In the genomic region with DNA sequence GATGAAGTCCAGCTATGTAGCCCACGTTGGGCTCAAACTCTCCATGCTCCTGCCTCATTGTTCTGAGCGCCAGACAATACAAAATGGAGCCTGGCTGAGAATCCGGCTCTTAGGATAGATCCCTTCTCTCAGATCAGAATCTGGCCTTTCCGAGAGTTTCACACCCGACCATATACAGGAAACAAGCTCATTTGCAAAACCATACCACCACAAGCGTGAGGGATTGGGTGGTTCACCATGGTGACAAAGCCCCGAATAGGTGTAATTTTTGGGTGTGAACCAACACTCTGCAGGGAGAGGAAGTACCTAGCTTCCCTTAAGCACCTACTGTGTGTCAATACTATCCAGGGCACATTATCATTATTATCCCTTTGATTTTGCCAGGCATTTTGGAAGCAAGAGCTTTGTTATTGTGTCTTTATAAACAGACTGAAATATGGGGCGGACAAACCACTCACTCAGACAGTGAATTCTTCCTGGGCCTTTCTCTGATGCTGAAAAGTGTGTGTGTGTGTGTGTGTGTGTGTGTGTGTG, we compare ENCODE assay signal across 20 mouse cellular contexts. TPM values are rescaled to one million over a fixed set of nuclear protein-coding genes. Genes with fewer than 3 reads are reported as not detected.
A peak's percentile ranks its signal among the peaks of the same experiment; 100 is the strongest.
DNase-seq lines count a peak whose midpoint lies in the region; ATAC-seq and TF ChIP-seq lines count a peak whose summit lies in the region.
"Had no signal": no experiment of that assay in that cellular context is flagged by ENCODE, and none has a peak within 500 bp of the region (broad histone marks: within the 10 kb centered on the region; RNA-seq: fewer than 3 reads in every experiment).

No protein-coding gene starts in this region.

- no peak for TF ChIP-seq POLR2A in kidney, adult 2 months (IDR thresholded peaks at IDR 0.05; ENCODE audit: low read depth, low read length)
- no peak for TF ChIP-seq POLR2A in thymus, adult 2 months (IDR thresholded peaks at IDR 0.05; ENCODE audit: control insufficient read depth, extremely low read depth, insufficient read depth, low read length, poor library complexity)

- TF ChIP-seq CTCF in kidney, adult 2 months (conservative IDR thresholded peaks at IDR 0.05; ENCODE audit: insufficient read depth, insufficient read length, low read depth, low read length), result no peak
- no peak for TF ChIP-seq CTCF in thymus, adult 2 months (IDR thresholded peaks at IDR 0.05; ENCODE audit: borderline replicate concordance, control insufficient read depth, extremely low read depth, insufficient read depth, low read length, poor library complexity)

- 85% methylated on average over 8 of the region's 8 CpGs for WGBS in kidney, adult 2 months
- WGBS in thymus, adult 2 months, result 47% methylated on average over 8 of the region's 8 CpGs

- H3K27ac ChIP-seq in kidney, adult 2 months (ENCODE audit: insufficient read depth, low read depth, low read length), result peak overlapping the region; percentile 79
- H3K27ac ChIP-seq in thymus, adult 2 months (ENCODE audit: control insufficient read depth, insufficient read depth, low read length), result peak overlapping the region; percentile 91
- H3K27ac ChIP-seq: forebrain, embryonic 15.5 days; hindbrain, postnatal 0 days; stomach, embryonic 15.5 days had no signal

- no peaks in the 10 kb centered on the region for H3K36me3 ChIP-seq in kidney, adult 2 months (ENCODE audit: control insufficient read depth, insufficient read depth, low read length)
- H3K36me3 ChIP-seq in thymus, adult 2 months (ENCODE audit: control insufficient read depth, insufficient read depth, low read length), result peaks cover 4% of the 10 kb centered on the region
- H3K36me3 ChIP-seq: forebrain, embryonic 15.5 days; heart, embryonic 10.5 days; stomach, embryonic 15.5 days had no signal

- peak; percentile 1 for ATAC-seq in inflammation-experienced regulatory T-cells, adult 6 months
- ATAC-seq in monocyte, adult 5-6 weeks (replicated peaks; ENCODE audit: insufficient number of reproducible peaks, low FRiP score, low TSS enrichment, poor library complexity, severe bottlenecking), result no peak
- ATAC-seq: forebrain, embryonic 15.5 days; hindbrain, postnatal 0 days had no signal

- H3K4me3 ChIP-seq in kidney, adult 2 months (ENCODE audit: insufficient read depth, low read depth, low read length), result no peak overlapping the region
- H3K4me3 ChIP-seq in thymus, adult 2 months (ENCODE audit: control insufficient read depth, insufficient read depth, low read length), result peak overlapping the region; percentile 60
- H3K4me3 ChIP-seq: erythroblast, embryonic 14.5 days; forebrain, embryonic 15.5 days; heart, embryonic 10.5 days; stomach, embryonic 15.5 days had no signal

- H3K4me1 ChIP-seq in kidney, adult 2 months (ENCODE audit: control insufficient read depth, insufficient read depth, low read length), result no peaks in the 10 kb centered on the region
- peaks cover 60% of the 10 kb centered on the region for H3K4me1 ChIP-seq in thymus, adult 2 months (replicated peaks; ENCODE audit: control insufficient read depth, insufficient read depth, low read length)
- H3K4me1 ChIP-seq: forebrain, embryonic 15.5 days; stomach, embryonic 15.5 days had no signal

- DNase-seq in kidney, adult 2 months, result no peak
- DNase-seq in kidney, adult 11 months, result no peak
- no peak for DNase-seq in thymus, adult 2 months
- no peak for DNase-seq in thymus, postnatal 10 days (ENCODE audit: low spot score in 2 of 2)
- DNase-seq in layer of hippocampus, adult 18-20 months (ENCODE audit: low spot score in 2 of 2), result no peak
- no peak for DNase-seq in heart, postnatal 4 days
- DNase-seq: adrenal gland, postnatal 14 days; cerebellum, adult 11-12 months; layer of hippocampus, adult 9-11 months; midbrain, embryonic 14.5 days; right cerebral cortex, adult 18-20 months had no signal

- no peaks in the 10 kb centered on the region for H3K27me3 ChIP-seq in kidney, adult 2 months (replicated peaks; ENCODE audit: control insufficient read depth, insufficient read depth, low read length)
- H3K27me3 ChIP-seq in thymus, adult 2 months (ENCODE audit: control insufficient read depth, insufficient read depth, low read length), result no peaks in the 10 kb centered on the region
- H3K27me3 ChIP-seq: forebrain, embryonic 15.5 days; stomach, embryonic 15.5 days had no signal

RNA-seq across cellular contexts. Expression of gene Lck, which starts 1.8 kb away (rescaled TPM):
- 2.3 and 12.7 TPM in 2 replicates for polyA plus RNA-seq in kidney, adult 2 months (2012; rRNA removed)
- polyA plus RNA-seq in thymus, adult 2 months (2012; rRNA removed), result 1,584 and 1,845 TPM in 2 replicates
- 1,000 to 10,000 TPM; 1,449 to 1,788 (median 1,727) TPM for polyA plus RNA-seq in inflammation-experienced regulatory T-cells, adult 6 months (2017; shearing (Covaris generic))
- 1 to 10 TPM; 3.4 to 3.9 TPM for total RNA-seq in layer of hippocampus, adult 18-20 months (2021)
- total RNA-seq in monocyte, adult 5-6 weeks (2017), result 122 to 412 TPM (median 167 TPM) in 3 replicates
- total RNA-seq in heart, postnatal 4 days (2021), result under 1 TPM; 0.86 to 0.91 TPM

RNA-seq across cellular contexts. Expression of gene Fam167b, which starts 6.7 kb away (rescaled TPM):
- 24.6 and 27.2 TPM in 2 replicates for polyA plus RNA-seq in kidney, adult 2 months (2012; rRNA removed)
- polyA plus RNA-seq in thymus, adult 2 months (2012; rRNA removed), result 2.6 and 3.0 TPM in 2 replicates
- polyA plus RNA-seq in inflammation-experienced regulatory T-cells, adult 6 months (2017; shearing (Covaris generic)), result under 1 TPM in 2 of 3 experiments, not detected in 1; 0.97 to 0.98 TPM
- total RNA-seq in layer of hippocampus, adult 18-20 months (2021), result under 1 TPM; 0.51 to 0.74 TPM
- total RNA-seq in monocyte, adult 5-6 weeks (2017), result not detected in 3 replicates
- total RNA-seq in heart, postnatal 4 days (2021), result 1 to 10 TPM; 1.5 TPM
- total RNA-seq: common myeloid progenitor, adult 5-6 weeks; hindbrain, postnatal 0 days; left cerebral cortex, postnatal 14 days had no signal
- polyA plus RNA-seq: erythroblast, embryonic 14.5 days had no signal

RNA-seq across cellular contexts. Expression of gene Eif3i, which starts 28.8 kb away (rescaled TPM):
- 311 TPM in 2 replicates for polyA plus RNA-seq in kidney, adult 2 months (2012; rRNA removed)
- 331 and 350 TPM in 2 replicates for polyA plus RNA-seq in thymus, adult 2 months (2012; rRNA removed)
- polyA plus RNA-seq in inflammation-experienced regulatory T-cells, adult 6 months (2017; shearing (Covaris generic)), result 100 to 1,000 TPM; 335 to 403 (median 335) TPM
- total RNA-seq in layer of hippocampus, adult 18-20 months (2021), result 100 to 1,000 TPM; 127 to 131 TPM
- total RNA-seq in monocyte, adult 5-6 weeks (2017), result 109 to 129 TPM (median 125 TPM) in 3 replicates
- 100 to 1,000 TPM; 146 to 160 TPM for total RNA-seq in heart, postnatal 4 days (2021)

RNA-seq across cellular contexts. Expression of gene Tmem234, which starts 28.9 kb away (rescaled TPM):
- 160 and 162 TPM in 2 replicates for polyA plus RNA-seq in kidney, adult 2 months (2012; rRNA removed)
- polyA plus RNA-seq in thymus, adult 2 months (2012; rRNA removed), result 243 and 257 TPM in 2 replicates
- polyA plus RNA-seq in inflammation-experienced regulatory T-cells, adult 6 months (2017; shearing (Covaris generic)), result 100 to 1,000 TPM; 283 to 327 (median 313) TPM
- total RNA-seq in layer of hippocampus, adult 18-20 months (2021), result 10 to 100 TPM; 73.7 to 79.8 TPM
- 189 to 234 TPM (median 226 TPM) in 3 replicates for total RNA-seq in monocyte, adult 5-6 weeks (2017)
- 10 to 100 TPM; 64.8 to 72.1 TPM for total RNA-seq in heart, postnatal 4 days (2021)

RNA-seq across cellular contexts. Expression of gene Hdac1, which starts 29.1 kb away (rescaled TPM):
- polyA plus RNA-seq in kidney, adult 2 months (2012; rRNA removed), result 35.4 and 41.6 TPM in 2 replicates
- polyA plus RNA-seq in thymus, adult 2 months (2012; rRNA removed), result 198 and 201 TPM in 2 replicates
- 100 to 1,000 TPM; 256 to 267 (median 261) TPM for polyA plus RNA-seq in inflammation-experienced regulatory T-cells, adult 6 months (2017; shearing (Covaris generic))
- total RNA-seq in layer of hippocampus, adult 18-20 months (2021), result 10 to 100 TPM; 36.9 to 43.0 TPM
- total RNA-seq in monocyte, adult 5-6 weeks (2017), result 62.9 to 100 TPM (median 82.2 TPM) in 3 replicates
- total RNA-seq in heart, postnatal 4 days (2021), result 10 to 100 TPM; 45.0 to 46.4 TPM

Comparison
In these comparisons a context has a peak if more than half of its experiments do, and no peak if none do; other contexts are left out.
1. RNA of gene Lck, which starts 1.8 kb away (total RNA-seq): 122 to 412 TPM in monocyte, adult 5-6 weeks; 3.4 to 3.9 TPM in layer of hippocampus, adult 18-20 months and 0.86 to 0.91 TPM in heart, postnatal 4 days; every median in the first group is over 10 times any median in the second.